Mouse (Mus musculus): Measurements from ENCODE around the gene Taf15.

DNA sequence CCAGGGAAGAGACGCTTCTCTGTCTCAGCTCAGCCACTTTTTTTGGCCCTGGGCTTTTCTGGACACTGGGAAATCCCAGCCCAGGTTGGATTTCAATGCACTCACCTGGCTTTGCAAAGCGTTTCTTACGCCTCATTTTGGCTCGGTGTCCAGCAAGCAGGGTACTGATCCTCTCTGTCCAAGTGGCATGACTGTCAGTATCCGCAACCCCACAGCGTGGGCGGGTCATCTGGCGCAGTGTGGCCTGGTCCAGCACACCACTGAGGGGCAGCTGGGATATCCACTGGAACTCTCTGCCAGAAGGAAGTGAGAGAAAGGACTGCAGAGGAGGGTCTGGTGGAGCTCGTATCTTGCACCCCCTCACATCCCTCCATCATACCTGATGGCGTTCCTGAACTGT lies 21.6 kb upstream of the Taf15 start:
- TF ChIP-seq CTCF (IDR thresholded peaks at IDR 0.05) (no peak), POLR2A (IDR thresholded peaks at IDR 0.05; ENCODE audit: insufficient read depth, low read depth, low read length) (no peak)

Data from heart, adult 2 months (tissue).